Mouse (Mus musculus) G1E (cell line): ENCODE measurements around the gene Zfp933.

Experiments used
- CTCF ChIP-seq: IDR thresholded peaks from 2 replicates; pipeline ENCODE4 v1.5.1; 2012; ENCODE audit warnings: low read depth, low read length, inconsistent platforms, mixed read lengths
- GATA1 ChIP-seq: IDR thresholded peaks from 2 replicates; pipeline ENCODE4 v1.6.1; 2012; ENCODE audit warnings: borderline replicate concordance, low read length, inconsistent platforms, mixed read lengths

- TF ChIP-seq CTCF: no peak
- no peak for TF ChIP-seq GATA1
These were observed 20.4 kb upstream of the Zfp933 start, which contains the start of the genes Miip and Fv1 for GRCm38 (mm10) chr4:147868450-147869031.
